Mouse (Mus musculus) mature B cell (primary cell): ENCODE data around the gene Carm1.

Experiments
- in situ Hi-C: fragments of 300-500 bp; cut with MboI; formaldehyde crosslinking; loops from 2 replicates; pipeline ENCODE4 v1.14.3; 2019

Carm1 gene

GRCm38 (mm10) chr9:21614864-21615616 lies 68.3 kb downstream of the Carm1 start:
- in situ Hi-C loops: no loop called here

GRCm38 (mm10) chr9:21615617-21616231 lies 69.0 kb downstream of the Carm1 start, which contains the start of gene Smarca4:
TSS of gene Smarca4 (plus strand) at chr9:21616169.
- in situ Hi-C loops: no loop called here

- in situ Hi-C loops: no loop called here
Observed at GRCm38 (mm10) chr9:21616232-21616781, 69.6 kb downstream of the Carm1 start.

- in situ Hi-C loops: no loop called here
Observed at GRCm38 (mm10) chr9:21617066-21617465, 70.4 kb downstream of the Carm1 start.

GRCm38 (mm10) chr9:21620229-21620628 lies 73.5 kb downstream of the Carm1 start:
- in situ Hi-C loops: no loop called here

- in situ Hi-C loops: no loop called here
Observed at GRCm38 (mm10) chr9:21622676-21623075, 76.0 kb downstream of the Carm1 start.

GRCm38 (mm10) chr9:21625342-21626339 lies 78.9 kb downstream of the Carm1 start:
- in situ Hi-C loops: no loop called here

- in situ Hi-C loops: no loop called here
Observed at GRCm38 (mm10) chr9:21626571-21626970, 79.9 kb downstream of the Carm1 start.

- in situ Hi-C loops: no loop called here
Observed at GRCm38 (mm10) chr9:21627145-21627795, 80.6 kb downstream of the Carm1 start.

GRCm38 (mm10) chr9:21630673-21631072 lies 84.0 kb downstream of the Carm1 start:
- in situ Hi-C loops: no loop called here

- in situ Hi-C loops: no loop called here
Observed at GRCm38 (mm10) chr9:21633106-21633505, 86.4 kb downstream of the Carm1 start.

- in situ Hi-C loops: no loop called here
Observed at GRCm38 (mm10) chr9:21635639-21636038, 88.9 kb downstream of the Carm1 start.

- in situ Hi-C loops: no loop called here
Observed at GRCm38 (mm10) chr9:21639031-21639430, 92.3 kb downstream of the Carm1 start.
